Mouse (Mus musculus) stomach, postnatal 0 days (tissue): Measurements from ENCODE around the gene Jaml.

ENCODE experiments used
- CTCF ChIP-seq: IDR thresholded peaks from 2 replicates; pipeline ENCODE4 v1.5.1; 2016; ENCODE audit warnings: antibody characterized with exemption, low read depth, mild to moderate bottlenecking, moderate library complexity
- EP300 ChIP-seq: optimal IDR thresholded peaks from 2 replicates; pipeline ENCODE3; 2016; ENCODE audit warnings: antibody characterized with exemption

DNA sequence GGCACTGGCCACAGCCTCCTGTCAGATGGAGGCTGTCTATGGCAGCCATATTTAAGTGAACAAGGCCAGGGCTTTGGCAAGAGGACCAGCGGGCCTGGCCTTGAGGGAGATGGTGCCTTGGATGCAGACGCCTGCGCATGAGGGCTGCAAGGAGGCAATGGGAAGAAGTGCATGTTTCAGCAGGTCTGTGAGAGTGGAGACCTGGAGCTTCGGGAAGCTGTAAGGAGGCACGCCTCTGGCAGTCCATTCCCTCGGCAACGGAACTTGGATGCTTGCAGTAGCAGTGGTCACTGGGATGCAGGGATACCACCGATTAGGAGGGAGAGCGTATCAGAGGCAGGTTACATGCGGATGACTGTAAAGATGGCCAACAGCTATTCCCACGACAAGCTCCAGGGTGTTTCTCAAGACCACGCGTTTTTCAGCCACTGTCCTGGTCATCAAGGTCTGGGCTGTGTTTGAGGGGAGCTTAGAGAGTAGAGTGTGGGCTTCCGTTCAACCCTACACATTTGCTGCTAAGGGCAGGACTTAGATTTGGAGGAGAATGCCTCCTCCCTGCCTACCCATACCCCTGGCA lies 41.1 kb downstream of the Jaml start:
- TF ChIP-seq CTCF (no peak), EP300 (no peak)
